Mouse (Mus musculus) heart, adult 11 months (tissue): Measurements from ENCODE around the gene Fbxo36.

Experiments
- DNase-seq: peaks from one replicate; pipeline ENCODE4 v3.0.0; 2022

The Fbxo36 gene

GRCm38 (mm10) chr1:84897364-84897763 is 57.7 kb downstream of the Fbxo36 start:
- no peak for DNase-seq

GRCm38 (mm10) chr1:84899156-84899555 is 59.5 kb downstream of the Fbxo36 start:
- no peak for DNase-seq

GRCm38 (mm10) chr1:84904467-84904866 is 64.8 kb downstream of the Fbxo36 start:
- DNase-seq, result no peak

GRCm38 (mm10) chr1:84910177-84910804 is 70.7 kb downstream of the Fbxo36 start:
- DNase-seq, result no peak

- no peak for DNase-seq
These were observed 72.9 kb downstream of the Fbxo36 start for GRCm38 (mm10) chr1:84912571-84912970.

GRCm38 (mm10) chr1:84915010-84915409 is 75.4 kb downstream of the Fbxo36 start:
- no peak for DNase-seq

GRCm38 (mm10) chr1:84918865-84919264 is 79.2 kb downstream of the Fbxo36 start:
- DNase-seq, result no peak

- DNase-seq, result no peak
These were observed 83.8 kb downstream of the Fbxo36 start for GRCm38 (mm10) chr1:84923432-84923831.

- peak; percentile 93 for DNase-seq
These were observed 84.5 kb downstream of the Fbxo36 start for GRCm38 (mm10) chr1:84924134-84924533.

GRCm38 (mm10) chr1:84925599-84925998 is 86.0 kb downstream of the Fbxo36 start:
- DNase-seq, result peak; percentile 95

GRCm38 (mm10) chr1:84933472-84934150 is 94.0 kb downstream of the Fbxo36 start:
- peak; percentile 92 for DNase-seq

- DNase-seq, result no peak
These were observed 94.5 kb downstream of the Fbxo36 start for GRCm38 (mm10) chr1:84934151-84934502.

- peak; percentile 91 for DNase-seq
These were observed 95.1 kb downstream of the Fbxo36 start, which contains the start of gene Slc16a14 for GRCm38 (mm10) chr1:84934503-84935333. Slc16a14 (minus strand) TSS chr1:84935134.

GRCm38 (mm10) chr1:84935668-84936067 is 96.0 kb downstream of the Fbxo36 start:
- peak; percentile 96 for DNase-seq

- peak; percentile 77 for DNase-seq
These were observed 97.3 kb downstream of the Fbxo36 start for GRCm38 (mm10) chr1:84936716-84937510.

GRCm38 (mm10) chr1:84939466-84939865 is 99.8 kb downstream of the Fbxo36 start:
- DNase-seq, result peak; percentile 61

- peak; percentile 51 for DNase-seq
These were observed 100.7 kb downstream of the Fbxo36 start for GRCm38 (mm10) chr1:84940322-84940721.

- DNase-seq, result peak; percentile 33
These were observed 103.0 kb downstream of the Fbxo36 start for GRCm38 (mm10) chr1:84942666-84943065.

GRCm38 (mm10) chr1:84943549-84943948 is 103.9 kb downstream of the Fbxo36 start:
- peak; percentile 80 for DNase-seq

GRCm38 (mm10) chr1:84945950-84946349 is 106.3 kb downstream of the Fbxo36 start:
- DNase-seq, result peak; percentile 95

GRCm38 (mm10) chr1:84947390-84947789 is 107.7 kb downstream of the Fbxo36 start:
- DNase-seq, result peak; percentile 74
